Mouse (Mus musculus): ENCODE data around the gene Nup54.

DNA sequence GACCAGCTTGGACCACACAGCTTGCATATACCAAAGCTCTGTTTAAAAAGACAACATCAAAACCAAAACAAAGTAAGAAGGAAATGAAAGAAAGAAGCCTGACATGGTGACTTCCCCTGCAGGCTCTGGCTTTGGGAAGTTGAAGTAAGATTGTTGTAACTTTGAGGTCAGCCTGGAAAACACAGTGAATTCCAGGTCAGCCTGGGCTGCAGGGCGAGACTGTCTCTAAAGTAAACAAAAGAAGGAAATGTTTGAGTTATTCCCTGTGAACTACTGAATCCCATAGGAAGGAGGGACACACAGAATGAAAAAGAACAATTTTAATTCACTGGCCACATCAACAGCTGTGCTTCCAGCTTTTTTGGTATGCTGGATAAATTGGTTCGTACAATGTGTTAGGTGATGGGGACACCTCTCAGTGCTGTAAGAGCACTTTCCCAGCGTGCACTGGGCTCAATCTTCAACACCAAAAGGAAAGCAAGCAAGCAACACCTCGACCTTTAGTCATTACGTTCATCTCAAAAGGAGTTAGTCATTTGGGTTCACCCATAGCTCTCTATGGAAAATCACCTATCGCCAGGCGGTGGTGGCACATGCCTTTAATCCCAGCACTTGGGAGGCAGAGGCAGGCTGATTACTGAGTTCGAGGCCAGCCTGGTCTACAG lies 32.2 kb upstream of the Nup54 start:
- TF ChIP-seq POLR2A (IDR thresholded peaks at IDR 0.05; ENCODE audit: low read depth, low read length), result no peak
- TF ChIP-seq CTCF (IDR thresholded peaks at IDR 0.05; ENCODE audit: borderline replicate concordance, insufficient read depth, low read length), result no peak
